Mouse (Mus musculus) lung, postnatal 0 days (tissue): ENCODE results near the gene Slc6a9.

Experiments used
- CTCF ChIP-seq: IDR thresholded peaks from 2 replicates; pipeline ENCODE4 v1.5.1; 2016; ENCODE audit warnings: antibody characterized with exemption, mild to moderate bottlenecking
- EP300 ChIP-seq: IDR thresholded peaks from 2 replicates; pipeline ENCODE4 v1.6.1; 2016; ENCODE audit warnings: antibody characterized with exemption, mild to moderate bottlenecking, control low read depth

- TF ChIP-seq EP300 (no peak), CTCF (peak; percentile 50)
Observed at GRCm38 (mm10) chr4:117882701-117883691, 48.7 kb downstream of the Slc6a9 start, which contains the start of gene B4galt2.
